ENCODE assay signal across 11 mouse cellular contexts in the genomic region with DNA sequence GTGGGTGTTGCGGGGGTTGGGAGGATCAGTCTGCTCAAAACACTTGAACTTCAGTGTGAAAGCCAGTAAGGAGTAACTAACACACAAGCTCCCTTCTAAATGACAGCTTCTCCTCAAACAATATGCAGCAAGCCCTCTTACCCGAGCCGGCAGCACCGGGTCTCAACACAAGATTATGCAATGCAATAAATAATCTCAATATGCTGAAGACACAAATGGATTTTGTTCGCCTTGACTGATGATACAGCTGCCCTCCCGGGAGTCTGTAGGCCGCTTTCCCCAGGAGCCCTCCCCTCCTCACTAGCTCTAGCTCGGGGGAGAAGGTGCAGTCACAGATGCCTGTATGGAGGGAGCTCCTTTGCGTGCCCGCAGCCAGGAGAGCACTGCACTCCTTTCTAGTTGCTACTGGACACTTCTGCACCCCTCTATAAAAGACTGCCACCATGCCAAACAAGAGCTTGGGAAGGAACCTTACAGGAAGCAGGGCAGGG. TPM values are rescaled to one million over a fixed set of nuclear protein-coding genes. Genes with fewer than 3 reads are reported as not detected.
DNase-seq lines count a peak whose midpoint lies in the region; TF ChIP-seq lines count a peak whose summit lies in the region.
"Had no signal": no experiment of that assay in that cellular context is flagged by ENCODE, and none has a peak within 500 bp of the region (broad histone marks: within the 10 kb centered on the region; RNA-seq: fewer than 3 reads in every experiment).

No protein-coding gene starts in this region.

- TF ChIP-seq CTCF in cortical plate, adult 2 months (IDR thresholded peaks at IDR 0.05; ENCODE audit: extremely low read depth, insufficient read depth, low read length), result no peak
- no peak for TF ChIP-seq CTCF in olfactory bulb, adult 2 months (IDR thresholded peaks at IDR 0.05; ENCODE audit: insufficient read depth, low read depth, low read length)

- peak overlapping the region; percentile 91 for H3K4me3 ChIP-seq in cortical plate, adult 2 months (ENCODE audit: insufficient read depth, low read length)
- H3K4me3 ChIP-seq in olfactory bulb, adult 2 months (ENCODE audit: insufficient read depth, low read depth, low read length), result peak overlapping the region; percentile 24
- H3K4me3 ChIP-seq: embryonic facial prominence, embryonic 15.5 days had no signal

- peak; percentile 44; the same call in 1 of the 2 replicates for TF ChIP-seq POLR2A in cortical plate, adult 2 months (IDR thresholded peaks at IDR 0.05; ENCODE audit: extremely low read depth, insufficient read depth, low read length)
- TF ChIP-seq POLR2A in olfactory bulb, adult 2 months (IDR thresholded peaks at IDR 0.05; ENCODE audit: insufficient read depth, low read depth, low read length), result no peak

- peaks cover 8% of the 10 kb centered on the region for H3K4me1 ChIP-seq in cortical plate, adult 2 months (ENCODE audit: control insufficient read depth, insufficient read depth, low read length)
- H3K4me1 ChIP-seq in olfactory bulb, adult 2 months (ENCODE audit: control insufficient read depth, insufficient read depth, low read length), result peaks cover 17% of the 10 kb centered on the region

- 69% methylated on average over 10 of the region's 10 CpGs for WGBS in olfactory bulb, adult 2 months

- H3K27ac ChIP-seq in cortical plate, adult 2 months (ENCODE audit: insufficient read depth, low read length), result peak overlapping the region; percentile 92
- no peak overlapping the region; the same call in 1 of the 2 replicates for H3K27ac ChIP-seq in olfactory bulb, adult 2 months (ENCODE audit: insufficient read depth, low read depth, low read length)
- H3K27ac ChIP-seq: embryonic facial prominence, embryonic 15.5 days had no signal

- peak; percentile 47 to 76 for DNase-seq in layer of hippocampus, adult 18-20 months (ENCODE audit: low spot score in 2 of 2)
- DNase-seq in layer of hippocampus, adult 9-10 months (ENCODE audit: low spot score), result no peak
- DNase-seq in layer of hippocampus, postnatal 10 days (ENCODE audit: low spot score in 2 of 2), result peak; percentile 33 to 46
- no peak for DNase-seq in thymus, postnatal 4 days
- DNase-seq in kidney, postnatal 36 days, result no peak
- DNase-seq in testis, postnatal 14 days (ENCODE audit: low spot score), result no peak
- DNase-seq: lung, embryonic 14.5 days had no signal

RNA-seq across cellular contexts. Expression of a gene that starts 3.1 kb away (rescaled TPM):
- total RNA-seq in layer of hippocampus, adult 18-20 months (2021), result 100 to 1,000 TPM; 454 to 460 TPM
- polyA plus RNA-seq in cortical plate, adult 2 months (2012; rRNA removed), result 199 and 210 TPM in 2 replicates
- total RNA-seq in layer of hippocampus, postnatal 10 days (2021), result 100 to 1,000 TPM; 298 to 310 TPM
- polyA plus RNA-seq in olfactory bulb, adult 2 months (2012; ENCODE audit: insufficient read depth, insufficient read length, low replicate concordance, missing spikeins), result not detected in 2 replicates
- total RNA-seq: granulocyte monocyte progenitor cell, adult 5-6 weeks had no signal

Comparison
In these comparisons a context has a peak if more than half of its experiments do, and no peak if none do; other contexts are left out.
1. DNase-seq: peak in layer of hippocampus, adult 18-20 months (2 of 2) and layer of hippocampus, postnatal 10 days (2 of 2); none in layer of hippocampus, adult 9-10 months (single experiment), thymus, postnatal 4 days (single experiment), kidney, postnatal 36 days (0 of 2) and testis, postnatal 14 days (single experiment).